Mouse (Mus musculus) adrenal gland, postnatal 4 days (tissue): ENCODE results near the gene Rnf207. TPM values are rescaled to one million over a fixed set of nuclear protein-coding genes. Genes with fewer than 3 reads are reported as not detected.

Experiments used
- DNase-seq, 2 experiments: peaks; one replicate each; pipeline ENCODE4 v3.0.0; 2021 to 2022; ENCODE audit warnings: low spot score in 2 of 2, mixed read lengths in 2 of 2
- long read RNA-seq, 2 experiments: library from polyadenylated mRNA; stranded (forward); transcript quantifications; one replicate each; pipeline ENCODE4 v2.0.0; 2021
- total RNA-seq, 2 experiments: library from RNA; stranded (reverse); gene quantifications; 2 replicates each; pipeline ENCODE4 v1.2.3; 2021

The Rnf207 gene
- 1 to 10 TPM; 1.2 to 1.3 TPM for total RNA-seq
- long read RNA-seq, experiment 1, partial matches to known transcripts: 1 of 1 reads
- long read RNA-seq, experiment 1, other reads (novel, unspliced or antisense): 0 of 1 reads
- long read RNA-seq, experiment 2, partial matches to known transcripts: 1 of 1 reads
- long read RNA-seq, experiment 2, other reads (novel, unspliced or antisense): 0 of 1 reads

DNA sequence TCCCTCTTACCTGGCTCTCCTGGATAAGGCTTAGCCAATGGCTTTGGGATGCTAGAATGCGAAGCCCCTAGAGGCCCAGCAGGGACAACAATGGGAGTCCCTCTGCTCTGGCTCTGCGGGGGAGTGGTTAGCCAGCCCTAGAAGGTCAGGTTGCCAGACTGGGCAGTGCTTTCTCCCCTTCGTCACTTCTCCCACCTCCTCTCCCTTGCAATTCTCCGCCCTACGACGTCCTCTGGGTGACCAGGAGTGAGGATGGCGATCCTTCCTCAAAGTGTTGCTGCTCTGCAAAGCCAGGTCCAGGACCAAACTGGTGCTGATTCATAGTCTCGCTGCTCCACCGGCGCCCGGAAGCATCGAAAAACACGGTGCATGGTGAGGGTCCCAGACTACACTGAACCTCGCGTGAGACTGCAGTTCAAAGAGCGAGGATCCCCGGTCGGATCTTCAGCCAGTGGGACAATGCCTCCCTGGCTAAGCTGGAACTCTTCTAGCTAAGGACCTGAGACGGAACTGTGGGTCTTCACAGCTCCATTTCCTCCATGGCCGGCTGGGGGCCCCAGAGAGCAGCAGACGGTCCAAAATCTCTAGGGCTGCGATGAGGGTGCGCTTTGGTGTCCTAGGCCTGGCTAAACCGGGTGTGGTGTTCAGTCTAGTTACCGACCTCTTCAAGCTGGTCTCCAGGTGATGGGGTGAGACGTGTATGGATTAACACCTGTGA, at the start of gene Rnf207:
Rnf207 (minus strand) TSS at position 477 of the 718 bp plus-strand sequence.
- DNase-seq: peak in 1 of 2 experiments; percentile 33

DNA sequence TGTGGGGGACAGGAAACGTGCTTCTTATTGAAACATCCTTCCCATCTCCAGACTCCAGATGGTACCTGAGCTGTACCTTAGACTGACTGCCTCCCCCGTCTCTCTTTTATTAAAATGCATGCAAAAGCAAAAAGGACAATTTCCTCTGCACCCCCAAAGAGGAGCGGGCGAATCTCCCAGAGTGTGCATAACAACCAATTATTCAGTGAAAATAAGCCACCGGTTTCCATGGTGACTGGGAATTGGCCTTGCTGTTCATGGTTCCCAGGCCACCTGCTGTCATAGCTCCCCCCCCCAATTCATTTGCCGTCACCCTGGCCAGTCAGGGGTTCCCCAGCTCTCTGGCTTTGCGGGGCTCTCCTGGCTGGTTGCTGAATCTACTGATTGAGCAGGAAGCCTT, 46.4 kb upstream of the Rnf207 start:
- no peak for DNase-seq

DNA sequence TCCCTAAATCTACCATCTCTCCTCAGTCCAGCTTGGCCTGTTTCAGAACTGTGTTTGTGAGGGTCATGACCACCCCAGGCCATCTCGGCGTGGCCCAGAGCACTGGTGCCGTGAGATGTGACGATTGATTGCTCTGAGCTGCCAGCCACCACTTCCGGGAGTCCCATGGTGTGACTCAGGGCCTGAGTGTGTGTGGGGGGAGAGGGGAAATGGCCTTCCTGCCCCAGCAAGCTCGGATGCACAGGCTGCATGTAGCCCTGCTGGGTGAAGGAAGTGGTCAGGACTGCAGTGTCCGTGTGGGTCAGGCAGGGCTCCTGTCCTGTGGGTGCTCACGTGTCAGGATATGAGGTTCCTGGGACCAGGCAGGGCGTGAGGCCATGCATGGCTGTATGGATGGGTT, 43.4 kb upstream of the Rnf207 start:
- DNase-seq: no peak

DNA sequence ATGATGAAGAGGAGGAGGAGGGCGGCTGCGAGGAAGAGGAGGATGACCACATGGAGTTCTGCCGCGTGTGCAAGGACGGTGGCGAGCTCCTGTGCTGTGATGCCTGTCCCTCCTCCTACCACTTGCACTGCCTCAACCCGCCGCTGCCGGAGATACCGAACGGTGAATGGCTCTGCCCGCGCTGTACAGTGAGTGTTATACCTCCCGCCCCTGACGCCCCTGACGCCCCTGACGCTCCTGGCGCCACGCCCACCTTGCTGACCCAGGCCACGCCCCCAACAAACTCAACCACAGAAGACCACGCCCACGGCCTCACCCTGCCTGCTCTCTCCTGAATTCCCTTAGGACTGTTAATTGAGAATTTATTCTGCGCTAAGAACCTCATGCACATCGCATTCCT, 42.1 kb upstream of the Rnf207 start:
- DNase-seq: no peak

DNA sequence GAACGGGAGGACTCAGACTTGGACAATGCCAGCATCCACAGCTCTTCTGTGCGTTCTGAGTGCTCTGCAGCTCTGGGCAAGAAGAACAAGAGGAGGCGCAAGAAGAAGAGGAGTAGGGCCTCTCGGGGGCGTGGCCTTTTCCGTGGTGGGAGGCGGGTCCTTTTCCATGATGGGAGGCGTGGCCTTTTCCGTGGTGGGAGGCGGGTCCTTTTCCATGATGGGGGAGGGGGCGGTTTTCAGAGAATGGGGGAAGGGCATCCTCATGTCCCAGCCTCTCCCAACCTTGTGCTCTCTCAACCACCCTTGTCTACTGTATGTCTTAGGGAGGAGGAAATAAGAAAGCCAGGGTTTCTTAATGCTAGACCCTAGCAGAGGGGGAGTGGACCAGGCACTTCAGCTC, 40.9 kb upstream of the Rnf207 start:
- no peak for DNase-seq

DNA sequence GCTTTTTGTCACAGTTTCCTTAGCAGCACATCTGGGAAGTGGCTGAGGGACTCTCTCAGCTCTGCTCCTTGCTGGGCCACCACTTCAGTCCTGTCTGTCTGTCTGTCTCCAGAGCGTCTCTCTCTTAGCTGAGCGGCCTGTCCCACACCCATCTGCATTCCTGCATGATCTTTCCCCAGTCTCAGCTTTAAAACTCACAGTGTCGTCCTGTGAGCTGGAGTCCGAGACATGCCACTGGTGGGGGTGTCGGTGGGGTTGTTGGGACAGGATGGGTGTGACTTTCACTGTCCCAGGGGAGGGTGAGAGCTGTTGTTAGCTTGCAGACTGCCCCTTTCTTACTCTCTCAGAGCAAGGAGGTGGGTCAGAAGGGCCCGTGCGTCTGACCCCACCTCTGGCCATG, 36.9 kb upstream of the Rnf207 start:
- no peak for DNase-seq

DNA sequence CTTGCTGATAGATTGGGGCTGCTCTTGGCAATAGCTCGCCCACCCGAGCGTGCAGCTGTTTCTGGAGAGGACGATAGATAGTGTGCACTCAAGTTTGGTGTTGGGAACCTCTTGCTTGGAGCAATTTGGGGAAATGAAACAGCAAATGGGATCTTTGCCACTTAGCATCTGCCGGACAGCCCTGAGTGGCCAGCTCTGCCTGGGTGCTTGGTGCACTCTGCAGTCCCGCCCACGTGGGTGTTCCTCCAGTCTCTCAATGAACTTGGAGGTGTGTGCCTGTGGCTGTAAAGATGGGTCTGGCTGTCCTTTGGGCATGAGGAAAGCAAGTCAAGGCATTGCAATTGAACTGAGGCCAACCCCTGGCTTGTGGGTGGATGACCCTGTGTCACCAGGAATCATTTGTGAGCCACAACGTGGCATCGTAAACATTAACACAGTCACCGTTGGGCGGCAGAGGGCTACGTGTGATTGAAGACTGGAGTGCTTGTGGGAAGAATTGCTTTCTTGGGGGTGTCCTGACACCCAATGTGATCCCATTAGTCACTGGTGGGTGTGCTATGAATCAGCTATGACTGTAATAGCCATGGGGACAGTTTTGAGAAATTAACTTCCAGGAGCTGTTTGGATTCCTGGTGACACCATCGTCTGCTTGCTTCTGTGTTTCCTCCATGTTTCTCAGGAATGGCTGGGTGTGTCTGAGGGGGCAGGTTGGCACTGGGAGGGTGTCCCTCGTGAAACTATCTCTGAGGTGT, 35.3 kb upstream of the Rnf207 start:
- no peak for DNase-seq

DNA sequence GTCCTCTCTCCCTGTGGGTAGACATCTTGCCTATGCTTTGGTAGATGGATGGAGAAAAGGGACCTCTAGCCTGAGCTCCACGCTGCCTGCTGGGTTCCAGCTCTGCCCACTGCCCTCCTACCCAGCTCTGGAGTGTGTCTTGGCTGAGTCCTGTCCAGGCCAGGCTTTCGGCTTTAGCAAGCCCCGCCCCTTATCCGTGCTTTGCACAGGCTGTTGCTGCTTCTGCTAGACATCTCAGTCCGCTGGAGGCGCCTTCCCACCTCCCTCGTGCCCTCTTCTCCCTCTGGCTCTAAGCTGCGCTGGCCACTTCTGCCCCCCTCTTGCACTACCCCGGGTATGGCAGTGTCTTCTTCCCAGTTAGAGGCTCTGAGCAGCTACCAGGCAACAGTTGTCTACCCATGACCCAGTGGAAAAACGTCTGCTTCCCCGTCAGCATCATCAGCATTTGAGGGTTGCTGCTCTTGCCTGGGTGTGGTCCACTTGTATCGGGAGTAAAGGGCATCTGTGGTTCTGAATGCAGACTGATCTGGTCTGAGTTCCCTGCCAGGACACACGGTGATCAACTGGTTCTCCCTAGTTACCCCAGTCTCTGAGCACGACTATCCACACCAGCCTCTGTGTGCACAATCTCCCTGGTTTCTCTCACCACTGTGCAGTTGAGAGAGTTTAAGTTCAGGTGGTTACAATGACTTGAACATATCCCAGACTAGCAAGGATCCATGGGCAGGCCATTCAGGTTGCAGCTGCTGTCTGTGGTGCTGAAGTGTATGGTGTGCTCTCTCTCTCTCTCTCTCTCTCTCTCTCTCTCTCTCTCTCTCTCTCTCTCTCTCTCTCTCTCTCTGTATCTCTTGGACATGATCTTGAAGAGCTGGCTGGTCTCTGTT, 32.9 kb upstream of the Rnf207 start:
- DNase-seq: no peak

DNA sequence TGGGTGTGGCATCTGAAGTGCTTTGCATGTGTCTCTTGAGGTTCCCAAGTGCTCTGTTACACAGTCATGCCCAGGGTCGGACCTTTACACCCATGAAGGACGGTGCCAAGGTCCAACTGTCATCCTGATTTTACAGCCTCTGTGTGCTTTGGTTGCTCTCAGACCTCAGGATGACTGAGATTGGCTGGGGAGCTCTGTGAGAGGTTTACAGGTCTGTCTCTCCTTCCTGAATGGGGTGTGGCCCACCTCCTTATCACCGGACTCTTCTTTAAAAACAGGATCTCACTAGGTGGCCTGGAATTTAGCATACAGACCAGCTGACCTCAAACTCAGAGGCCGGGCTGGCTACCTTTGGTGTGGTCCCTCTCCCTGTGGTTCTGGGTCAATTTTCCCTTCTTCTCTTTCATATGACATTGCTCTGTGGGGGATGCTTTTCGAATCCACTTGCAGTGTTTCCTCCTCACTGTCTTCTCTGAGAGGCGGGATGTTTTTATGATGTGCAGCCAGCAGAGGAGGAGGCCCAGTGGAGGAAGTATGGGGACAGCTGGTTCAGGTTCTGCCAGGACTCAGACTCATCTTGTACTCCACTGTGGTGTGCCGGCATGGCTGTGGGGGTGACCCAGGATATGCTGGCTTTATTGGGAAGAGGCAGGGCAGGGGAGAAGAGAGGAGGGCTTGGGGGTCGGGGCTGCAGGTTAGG, 32.1 kb upstream of the Rnf207 start:
- DNase-seq: no peak

DNA sequence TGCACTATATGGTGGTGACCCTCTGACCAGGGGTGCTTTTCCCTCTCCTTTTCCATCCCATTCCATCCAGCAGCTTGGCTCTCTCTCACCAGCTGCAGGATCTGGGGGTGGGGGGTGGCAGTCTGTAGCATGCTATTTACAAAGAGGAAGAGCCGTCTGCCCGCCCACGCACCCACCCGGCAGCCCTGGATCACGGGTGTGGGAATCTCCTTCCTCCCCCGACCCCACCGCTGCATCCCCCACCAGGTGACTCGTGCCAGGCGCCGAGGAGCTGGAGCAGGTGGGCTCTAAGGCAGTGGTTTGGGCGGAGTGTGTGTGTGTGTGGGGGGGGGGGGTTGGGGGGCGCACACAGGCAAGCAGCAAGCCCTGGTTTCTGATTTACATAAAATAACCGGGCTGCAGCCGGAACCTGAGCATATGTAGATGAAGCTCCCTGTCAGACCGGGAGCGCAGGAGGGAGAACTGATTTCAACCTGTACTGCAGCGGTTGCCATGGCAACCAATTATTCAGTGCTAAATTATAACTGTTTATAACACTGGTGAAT, 31.1 kb upstream of the Rnf207 start:
- no peak for DNase-seq

DNA sequence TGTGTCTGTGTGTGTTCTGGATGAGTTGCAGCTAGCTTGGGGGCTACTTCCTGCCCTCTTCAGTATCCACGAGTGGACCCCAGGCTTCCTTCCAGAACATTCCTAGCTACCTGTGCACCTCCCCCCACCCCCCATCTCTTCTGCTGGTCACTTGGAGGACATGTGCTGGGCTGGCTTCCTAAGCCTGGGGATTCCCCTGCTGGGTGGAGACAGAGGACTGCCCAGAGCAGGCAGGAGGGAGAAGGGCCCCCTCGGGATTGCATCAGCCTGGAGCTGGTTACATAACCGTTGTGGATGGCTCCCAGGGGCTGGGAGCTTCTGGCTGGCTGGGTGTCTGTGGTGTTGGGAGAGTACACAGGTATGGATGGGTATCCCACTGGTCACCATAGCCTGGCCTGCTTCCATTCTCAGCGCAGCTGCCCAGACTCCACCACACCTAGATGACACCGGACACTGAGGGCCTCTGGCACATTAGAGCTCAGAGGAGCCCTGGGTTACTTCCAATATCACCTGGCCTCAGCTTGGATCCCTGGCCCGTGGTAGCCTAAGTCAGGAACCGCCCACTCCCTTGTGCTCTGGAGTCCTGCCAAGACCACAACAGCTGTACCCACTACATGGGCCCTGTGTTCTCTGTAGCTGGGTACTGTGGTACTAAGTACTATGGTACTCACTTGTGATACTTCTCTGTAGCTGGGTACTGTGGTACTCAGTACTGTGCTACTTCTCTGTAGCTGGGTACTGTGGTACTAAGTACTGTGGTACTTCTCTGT, 26.5 kb upstream of the Rnf207 start:
- peak in 1 of 2 experiments; percentile 18 for DNase-seq

DNA sequence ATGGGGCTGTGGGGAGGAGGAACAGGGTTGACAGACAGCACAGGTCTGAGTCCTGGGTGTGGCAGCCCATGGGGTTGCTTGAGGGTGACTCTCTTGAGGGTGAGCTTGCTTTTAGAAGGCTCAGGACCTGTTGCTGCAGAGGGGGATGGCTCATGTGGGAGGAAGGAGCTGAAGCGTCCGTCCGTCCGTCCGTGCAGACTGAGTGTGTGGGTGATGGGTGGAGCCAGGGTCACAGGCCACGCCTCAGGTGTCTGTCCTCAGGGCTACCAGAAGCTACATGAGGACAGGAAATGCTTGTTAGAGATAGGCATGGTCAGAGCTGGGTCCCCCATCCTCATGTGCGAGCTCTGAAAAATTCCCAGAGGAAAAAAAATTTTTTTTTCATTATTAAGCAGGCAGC, 25.9 kb upstream of the Rnf207 start:
- no peak for DNase-seq

DNA sequence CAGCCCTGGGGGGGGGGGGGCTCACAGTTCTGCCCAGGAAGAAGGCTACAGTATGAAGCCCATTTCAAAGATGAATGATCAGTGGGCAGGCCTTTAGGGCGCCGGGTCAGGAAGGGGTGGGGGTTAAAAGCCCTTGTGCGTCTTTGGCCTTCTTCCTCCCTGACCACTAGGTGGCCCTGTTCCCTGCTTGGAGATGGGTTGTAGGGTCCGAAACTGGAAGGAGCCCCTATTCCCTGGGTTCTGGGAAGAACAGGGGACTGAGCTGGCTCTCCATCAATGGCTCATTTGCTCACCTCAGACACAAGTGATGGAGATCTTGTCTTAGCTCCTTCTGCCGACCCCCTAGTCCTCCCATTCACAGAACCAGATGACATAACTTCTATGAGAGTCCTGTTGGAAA, 24.5 kb upstream of the Rnf207 start:
- no peak for DNase-seq

DNA sequence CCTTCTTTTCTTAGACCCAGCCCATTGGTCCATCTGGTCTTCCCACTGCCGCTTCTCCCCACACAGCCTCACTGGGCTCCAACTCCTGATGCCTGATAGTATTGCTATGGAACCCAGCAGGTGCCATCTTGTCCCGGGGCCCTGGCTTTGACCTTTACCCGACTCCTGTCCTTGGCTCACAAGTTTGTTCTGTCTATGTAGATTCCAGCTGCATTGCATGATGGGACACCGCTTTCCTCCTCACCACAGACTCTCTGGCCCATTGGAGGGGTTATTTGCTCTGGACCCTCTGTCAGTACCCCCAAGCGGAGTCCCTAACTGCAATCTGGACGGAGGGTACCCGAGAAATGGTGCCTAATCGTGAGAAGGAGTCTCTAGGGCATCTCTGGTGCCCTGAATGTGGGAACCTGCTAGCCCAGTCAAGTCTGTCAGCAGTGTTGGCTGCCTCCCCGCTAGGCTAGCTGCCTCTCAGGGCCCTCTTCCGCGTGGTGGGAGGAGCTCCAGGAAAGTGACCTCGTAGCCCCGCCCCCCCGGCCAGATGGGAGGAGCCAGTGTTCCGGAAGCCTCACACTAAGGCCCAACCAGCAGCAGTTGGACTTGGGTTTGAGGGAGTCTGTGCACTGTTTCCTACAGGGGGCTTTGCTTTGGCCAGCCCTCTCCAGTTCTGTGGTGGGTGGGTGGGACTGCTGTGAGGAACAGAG, 21.9 kb upstream of the Rnf207 start:
- DNase-seq: no peak

DNA sequence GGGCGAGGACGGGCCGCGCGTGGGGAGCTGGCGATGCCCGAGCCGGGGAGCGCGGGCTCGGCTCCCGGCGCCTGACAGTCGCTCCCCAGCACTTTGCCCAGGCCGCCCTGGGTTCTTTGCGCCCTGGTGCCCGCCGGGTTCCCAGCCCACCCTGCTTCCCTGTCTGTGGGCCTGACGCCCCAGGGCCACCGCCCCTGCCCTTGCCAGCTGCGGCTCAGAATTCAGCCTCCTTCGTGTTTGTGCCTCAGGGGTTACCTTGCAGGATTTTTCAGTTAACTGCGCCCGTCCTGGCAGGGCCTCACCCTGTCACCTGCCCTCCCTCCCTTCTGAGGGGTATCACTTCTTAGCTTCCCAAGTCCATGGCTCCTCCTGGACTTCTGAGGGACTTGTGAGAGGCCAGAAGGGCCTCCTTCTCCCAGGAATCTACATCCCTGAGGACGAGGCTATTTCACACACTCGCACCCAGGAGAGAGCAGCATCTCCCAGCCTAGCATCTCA, 20.5 kb upstream of the Rnf207 start:
- no peak for DNase-seq

DNA sequence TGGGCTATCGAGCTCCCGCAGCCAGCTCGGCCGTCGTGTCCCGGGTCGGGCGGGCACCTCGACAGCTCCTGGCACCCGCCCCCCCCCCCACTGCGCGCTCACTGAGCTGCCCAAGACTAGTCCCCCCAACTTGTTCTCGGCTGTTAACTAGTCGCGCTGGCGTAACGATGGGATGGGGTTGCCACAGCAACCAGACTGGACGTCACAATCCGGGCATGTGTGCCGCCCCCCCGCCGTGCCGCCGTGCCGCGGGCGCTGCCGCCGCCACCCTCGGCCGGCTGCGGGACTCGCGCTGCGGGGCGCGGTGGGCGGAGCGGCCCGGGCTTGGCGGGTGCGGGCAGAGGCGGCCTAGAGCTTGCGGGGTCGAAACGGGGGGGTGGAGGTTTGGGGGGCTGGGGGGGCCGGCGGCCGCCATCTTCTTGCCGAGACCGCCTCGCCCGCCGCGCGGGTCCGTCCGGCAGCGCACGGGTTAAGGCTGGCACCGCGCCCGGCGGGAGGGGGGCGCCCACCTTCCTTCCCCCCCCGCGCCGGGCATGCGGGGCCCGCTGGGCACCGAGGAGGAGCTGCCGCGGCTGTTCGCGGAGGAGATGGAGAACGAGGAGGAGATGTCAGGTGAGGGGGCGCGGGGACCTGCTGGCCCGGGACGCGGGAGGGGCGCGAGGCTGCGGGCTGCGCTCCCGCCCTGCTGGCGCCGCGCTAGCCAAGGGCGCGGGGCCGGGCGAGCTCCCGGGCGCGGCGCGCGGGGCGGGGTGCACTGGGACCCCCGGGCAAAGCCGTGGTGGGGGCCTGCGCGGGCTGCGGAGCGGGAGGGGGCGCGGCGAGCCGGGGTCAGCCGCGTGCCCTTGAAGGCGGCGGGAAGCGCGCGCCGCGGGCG, 19.9 kb upstream of the Rnf207 start, which contains the start of gene Chd5:
Chd5 (plus strand) TSS at position 233 of the 874 bp plus-strand sequence.
- DNase-seq: no peak

DNA sequence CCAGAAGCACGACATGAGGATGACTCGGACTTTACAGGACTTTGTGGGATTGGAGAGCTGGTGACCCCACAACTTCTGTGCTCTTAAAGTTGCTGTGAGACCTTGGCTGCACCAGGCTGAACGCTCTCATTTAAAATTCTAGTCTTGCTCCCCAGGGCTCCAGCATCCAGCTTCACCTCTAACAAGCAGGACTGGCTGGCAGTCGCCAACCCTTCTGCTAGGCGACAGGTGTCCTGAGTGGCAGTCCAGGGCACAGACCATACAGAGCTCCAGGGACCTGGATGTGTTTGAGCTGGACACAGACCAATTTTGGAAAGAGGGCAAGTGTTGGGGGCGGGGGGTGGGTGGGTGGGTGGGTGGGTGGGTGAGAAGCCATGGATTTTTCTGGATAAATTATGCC, 19.0 kb upstream of the Rnf207 start:
- no peak for DNase-seq

DNA sequence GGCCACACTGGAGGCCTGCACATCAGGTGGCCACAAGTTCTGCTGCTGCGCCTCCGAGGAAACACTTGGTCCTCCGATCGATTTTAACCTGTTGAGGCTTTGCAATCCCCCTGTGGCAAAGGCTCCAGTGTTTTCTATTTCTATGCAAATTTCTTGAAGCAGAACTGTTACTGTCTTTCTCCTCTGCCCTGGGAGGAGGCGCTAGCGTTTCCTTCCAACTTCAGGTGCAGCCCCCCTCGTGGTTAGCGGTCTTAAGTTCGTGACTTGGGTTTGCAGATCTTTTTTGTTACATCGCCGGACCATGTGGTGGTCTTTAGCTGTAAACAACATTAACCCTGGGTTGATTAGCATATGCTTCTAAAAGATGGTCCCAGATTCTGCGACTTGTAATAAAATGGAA, 14.8 kb upstream of the Rnf207 start:
- DNase-seq: no peak
